Mouse (Mus musculus): ENCODE results near the gene Tepp.

Gene Tepp

DNA sequence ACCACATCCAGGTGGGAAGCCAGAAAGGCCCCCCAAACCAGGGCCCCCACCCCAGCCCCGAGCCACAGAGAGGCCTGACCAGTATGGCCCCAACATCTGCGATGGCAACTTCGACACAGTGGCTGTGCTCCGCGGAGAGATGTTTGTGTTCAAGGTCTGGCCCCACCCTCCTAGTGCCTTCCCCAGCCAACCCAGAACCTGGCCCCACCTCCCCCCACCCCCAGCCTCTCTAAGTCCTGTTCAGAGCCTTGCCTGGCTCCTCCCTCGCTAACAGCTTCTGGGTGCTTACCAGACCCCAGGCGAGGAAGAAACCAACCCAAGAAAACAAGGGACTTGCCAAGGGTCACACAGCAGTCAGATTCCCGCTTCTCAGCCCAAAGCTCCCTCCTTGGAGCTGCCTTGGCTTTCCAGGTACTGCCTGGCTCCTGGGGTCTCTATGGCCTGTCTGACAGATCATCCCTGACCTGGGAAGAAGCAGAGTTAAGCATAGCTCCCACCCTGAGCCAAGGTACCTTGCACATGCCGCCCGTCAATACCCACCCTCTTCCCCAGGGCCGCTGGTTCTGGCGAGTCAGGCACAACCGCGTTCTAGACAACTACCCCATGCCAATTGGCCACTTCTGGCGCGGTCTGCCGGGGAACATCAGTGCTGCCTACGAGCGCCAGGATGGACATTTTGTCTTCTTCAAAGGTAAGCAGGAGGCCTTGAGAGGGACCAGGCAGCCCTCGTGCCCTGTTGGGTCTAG lies 59.4 kb downstream of the Tepp start:
- no peak for DNase-seq (ENCODE audit: low spot score)

DNA sequence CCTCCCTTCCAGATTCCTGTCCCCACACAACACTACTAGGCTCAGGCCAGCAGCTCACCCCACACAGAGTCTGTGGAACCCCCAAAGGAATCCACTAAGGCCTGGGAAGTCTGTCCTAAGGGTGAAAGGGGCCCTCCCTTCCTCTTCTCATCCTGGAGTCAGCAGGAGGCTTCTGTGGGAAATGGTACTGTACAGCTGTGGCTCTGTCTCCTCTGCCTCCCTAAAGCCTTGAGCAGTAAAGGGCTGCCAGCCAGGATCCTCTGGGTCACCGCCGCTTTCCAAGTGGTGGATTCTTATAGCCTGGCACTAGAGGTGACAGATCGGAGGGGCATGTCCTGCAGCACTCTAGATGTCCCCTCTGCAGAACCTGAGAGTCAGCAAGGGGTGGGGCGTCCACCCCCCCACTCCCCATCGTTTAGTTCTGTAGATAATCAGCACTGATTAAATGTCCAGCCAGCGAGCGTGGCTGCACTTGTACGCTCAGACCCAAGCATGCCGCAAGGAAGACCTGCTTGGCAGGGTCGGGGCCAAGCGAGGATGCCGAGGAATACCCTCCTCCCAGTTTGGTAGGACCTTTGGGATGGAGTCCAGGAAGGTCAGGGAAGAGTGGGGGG lies 63.1 kb downstream of the Tepp start:
- DNase-seq (ENCODE audit: low spot score) = no peak

DNA sequence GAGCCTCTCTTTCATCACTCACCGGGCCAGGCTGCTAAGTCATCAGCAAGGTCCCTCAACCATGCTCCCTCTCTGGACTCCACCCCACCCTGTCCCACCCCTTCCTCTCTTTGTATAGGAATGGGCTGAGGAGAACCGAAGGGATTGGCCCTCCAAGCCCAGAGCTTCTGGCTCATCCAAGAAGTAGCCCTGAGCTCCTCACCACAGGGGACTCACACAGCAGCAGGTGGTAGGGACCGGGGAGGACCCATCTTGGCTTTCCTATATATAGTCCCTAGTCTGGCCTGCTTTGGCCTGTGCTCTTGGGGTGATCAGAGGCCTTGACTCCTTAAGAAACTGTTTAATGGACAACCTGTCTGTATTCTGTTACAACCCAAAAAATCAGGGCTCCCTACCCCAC lies 64.1 kb downstream of the Tepp start:
- DNase-seq (ENCODE audit: low spot score) = no peak

DNA sequence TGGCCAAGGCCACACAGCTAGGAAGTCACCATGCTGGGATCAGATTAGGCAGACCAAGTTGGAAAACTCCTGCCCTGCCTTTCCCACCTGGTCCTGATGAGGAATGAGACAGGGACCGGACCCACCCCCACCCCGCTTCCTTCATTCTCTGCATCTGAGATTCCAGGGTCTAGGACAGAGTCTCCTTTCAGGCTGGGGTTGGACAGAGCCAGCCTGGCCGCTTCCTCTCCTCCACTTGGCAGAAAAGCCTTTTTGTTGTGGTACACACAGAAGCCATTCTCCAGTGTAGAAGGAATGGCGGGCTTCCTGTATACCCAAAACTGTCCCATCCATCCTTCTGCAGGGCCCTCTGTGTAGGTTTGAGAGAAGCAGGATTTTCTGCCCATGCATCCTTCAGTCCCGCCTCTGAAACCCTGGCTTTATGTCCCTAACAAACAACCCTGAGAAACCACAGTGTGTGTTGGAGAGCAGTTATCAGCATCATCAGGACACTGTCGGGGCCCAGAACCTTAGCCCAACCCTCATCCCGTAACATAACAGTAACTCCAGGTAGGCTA lies 65.1 kb downstream of the Tepp start:
- DNase-seq (ENCODE audit: low spot score) = no peak

All from ovary, postnatal 36 days (tissue).